Mouse (Mus musculus): ENCODE results near the gene Fibp. TPM values are rescaled to one million over a fixed set of nuclear protein-coding genes. Genes with fewer than 3 reads are reported as not detected.
A peak's percentile ranks its signal among the peaks of the same experiment; 100 is the strongest.

Gene Fibp
- polyA plus RNA-seq, 1 experiment = 2.4 TPM

DNA sequence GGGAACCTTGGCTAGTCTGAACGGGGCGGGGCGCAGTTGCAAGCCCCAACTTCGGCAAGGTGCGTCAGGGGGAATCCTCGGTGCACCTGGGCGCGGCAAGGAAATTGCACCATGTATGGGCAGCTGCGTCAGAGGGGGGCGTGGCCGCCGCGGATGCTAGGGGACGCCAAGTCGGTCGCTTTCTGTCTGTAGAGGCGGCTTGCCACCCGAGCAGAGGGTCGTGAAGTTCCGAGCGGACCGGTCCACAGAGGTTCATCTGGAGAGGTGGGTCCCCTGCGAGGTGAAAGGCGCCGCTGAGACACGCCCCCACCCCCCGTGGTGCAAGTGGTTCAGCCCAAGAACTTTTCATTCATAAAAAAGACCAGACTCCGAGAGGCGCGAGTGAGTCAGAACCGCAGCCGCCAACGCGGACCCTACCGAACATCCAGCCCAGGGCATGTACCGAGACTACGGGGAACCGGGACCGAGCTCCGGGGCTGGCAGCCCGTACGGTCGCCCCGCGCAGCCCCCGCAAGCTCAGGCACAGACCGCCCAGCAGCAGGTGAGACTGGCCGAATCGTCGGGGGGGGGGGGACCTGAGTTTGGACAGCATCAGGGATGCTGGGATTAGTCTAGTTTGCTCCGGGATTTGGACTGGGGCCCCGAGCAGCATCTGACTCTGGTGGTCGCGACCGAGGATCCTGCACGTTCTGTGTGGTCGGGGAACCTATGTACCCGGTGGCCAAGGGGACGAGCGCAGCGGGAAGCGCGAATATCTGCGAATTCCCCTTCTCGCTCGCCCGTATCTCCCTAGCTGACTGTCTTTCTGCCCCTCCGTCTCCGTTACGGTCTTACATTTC lies 12.7 kb upstream of the Fibp start, which contains the start of gene Fosl1:
TSS of gene Fosl1 (plus strand) at position 33 of the 839 bp plus-strand sequence.
- Histone ChIP-seq H3K36me3 (ENCODE audit: control insufficient read depth) (no peaks in the 10 kb centered on the region), H3K4me1 (ENCODE audit: control insufficient read depth) (peaks cover 22% of the 10 kb centered on the region), H3K4me3 (replicated peaks) (peak within 1 kb of the TSS; percentile 61), H3K9me3 (ENCODE audit: control insufficient read depth, low read length) (peaks cover 9% of the 10 kb centered on the region), H3K27me3 (ENCODE audit: control insufficient read depth) (peaks cover 72% of the 10 kb centered on the region)
- no peak for TF ChIP-seq GATA1 (IDR thresholded peaks at IDR 0.05; ENCODE audit: low read length)
- TF ChIP-seq TAL1 (IDR thresholded peaks at IDR 0.05; ENCODE audit: low read length) = no peak

DNA sequence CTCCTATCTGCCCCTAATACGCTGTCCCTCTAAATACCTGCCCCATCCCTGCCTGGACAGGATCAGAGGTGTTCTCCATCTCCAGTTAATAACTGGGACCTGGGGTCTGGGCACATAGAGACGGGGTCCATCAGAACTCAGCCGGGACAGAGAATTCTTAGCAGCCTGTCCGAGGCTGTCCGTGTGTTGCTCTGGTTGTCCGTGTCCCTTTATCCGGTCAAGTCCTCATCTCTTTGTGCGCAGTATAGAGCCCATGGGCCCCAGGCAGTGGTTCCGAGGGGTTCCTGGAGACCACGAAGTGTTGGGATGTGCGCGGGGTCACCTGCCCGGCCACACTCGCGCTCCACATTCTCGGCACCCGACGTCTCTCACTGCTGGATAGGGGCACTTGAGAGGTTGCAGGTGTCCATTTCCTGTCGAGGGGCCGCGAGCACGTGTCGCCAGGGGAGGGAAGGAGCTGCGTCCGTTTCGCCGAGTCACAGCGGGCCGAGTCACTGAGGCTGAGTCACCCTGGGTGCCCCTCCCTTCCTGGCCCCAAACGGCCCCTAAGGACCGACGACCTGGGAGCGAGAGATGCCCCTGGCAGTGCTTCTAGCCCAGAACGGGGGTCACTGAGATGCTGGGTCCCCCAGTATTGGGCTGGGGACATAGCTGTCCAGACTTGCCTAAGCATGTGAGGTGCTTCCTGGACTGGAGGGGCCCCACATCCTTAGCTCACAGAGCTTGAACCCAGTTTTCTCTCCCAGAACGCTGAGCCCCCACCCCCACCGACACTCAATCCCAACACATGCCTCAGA lies 11.9 kb upstream of the Fibp start:
- peaks cover 22% of the 10 kb centered on the region for H3K4me1 ChIP-seq (ENCODE audit: control insufficient read depth)
- peaks cover 9% of the 10 kb centered on the region for H3K9me3 ChIP-seq (ENCODE audit: control insufficient read depth, low read length)
- H3K27me3 ChIP-seq (ENCODE audit: control insufficient read depth) = peaks cover 72% of the 10 kb centered on the region
- peak overlapping the region; percentile 61 for H3K4me3 ChIP-seq (replicated peaks)
- TF ChIP-seq GATA1 (IDR thresholded peaks at IDR 0.05; ENCODE audit: low read length) (no peak), TAL1 (IDR thresholded peaks at IDR 0.05; ENCODE audit: low read length) (no peak)
- no peaks in the 10 kb centered on the region for H3K36me3 ChIP-seq (ENCODE audit: control insufficient read depth)

DNA sequence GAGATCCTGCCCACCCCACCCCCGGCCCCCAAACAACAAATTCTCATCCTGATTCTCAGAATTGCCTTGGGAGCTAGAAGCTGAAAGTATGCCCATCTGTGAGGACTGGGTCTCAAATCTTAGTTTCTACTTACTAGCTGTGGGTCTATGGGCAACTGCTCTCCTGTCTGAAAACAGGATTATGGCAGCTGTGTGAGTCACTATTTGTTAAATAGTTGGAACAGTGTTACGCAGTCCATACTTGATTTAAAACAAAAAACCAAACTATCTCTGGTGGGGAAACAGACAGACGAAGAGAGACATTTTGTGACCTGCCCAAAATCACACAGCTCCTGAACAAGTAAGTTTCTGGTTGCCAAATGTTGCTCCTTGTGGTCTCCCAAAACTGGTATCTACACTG lies 10.7 kb upstream of the Fibp start:
- Histone ChIP-seq H3K4me1 (ENCODE audit: control insufficient read depth) (peaks cover 23% of the 10 kb centered on the region), H3K4me3 (replicated peaks) (no peak overlapping the region), H3K36me3 (ENCODE audit: control insufficient read depth) (peaks cover 2% of the 10 kb centered on the region), H3K27me3 (ENCODE audit: control insufficient read depth) (peaks cover 64% of the 10 kb centered on the region), H3K9me3 (ENCODE audit: control insufficient read depth, low read length) (peaks cover 9% of the 10 kb centered on the region)
- TF ChIP-seq TAL1 (IDR thresholded peaks at IDR 0.05; ENCODE audit: low read length) (no peak), GATA1 (IDR thresholded peaks at IDR 0.05; ENCODE audit: low read length) (no peak)

DNA sequence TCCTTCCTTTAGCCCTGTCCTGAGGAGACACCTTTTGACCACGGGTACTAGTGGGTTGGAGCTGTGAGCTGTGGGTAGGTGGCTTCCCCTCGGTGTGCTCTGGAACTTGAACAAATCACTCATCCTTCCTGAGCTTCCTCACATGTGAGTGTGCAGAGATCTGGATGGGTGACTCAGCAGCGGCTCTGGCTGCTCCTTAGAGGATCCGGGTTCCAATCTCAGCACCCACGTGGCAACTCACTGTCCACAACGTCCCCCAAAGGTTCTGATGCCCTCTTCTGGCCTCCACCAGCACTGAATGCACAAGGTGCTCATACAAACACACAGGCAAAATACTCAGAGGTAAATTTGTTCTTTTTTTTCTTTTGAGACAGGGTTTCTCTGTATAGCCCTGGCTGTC lies 8.6 kb upstream of the Fibp start:
- H3K9me3 ChIP-seq (ENCODE audit: control insufficient read depth, low read length) = peaks cover 9% of the 10 kb centered on the region
- peaks cover 50% of the 10 kb centered on the region for H3K27me3 ChIP-seq (ENCODE audit: control insufficient read depth)
- H3K4me3 ChIP-seq (replicated peaks) = no peak overlapping the region
- peaks cover 42% of the 10 kb centered on the region for H3K4me1 ChIP-seq (ENCODE audit: control insufficient read depth)
- peaks cover 7% of the 10 kb centered on the region for H3K36me3 ChIP-seq (ENCODE audit: control insufficient read depth)
- TF ChIP-seq TAL1 (IDR thresholded peaks at IDR 0.05; ENCODE audit: low read length) (no peak), GATA1 (IDR thresholded peaks at IDR 0.05; ENCODE audit: low read length) (no peak)

DNA sequence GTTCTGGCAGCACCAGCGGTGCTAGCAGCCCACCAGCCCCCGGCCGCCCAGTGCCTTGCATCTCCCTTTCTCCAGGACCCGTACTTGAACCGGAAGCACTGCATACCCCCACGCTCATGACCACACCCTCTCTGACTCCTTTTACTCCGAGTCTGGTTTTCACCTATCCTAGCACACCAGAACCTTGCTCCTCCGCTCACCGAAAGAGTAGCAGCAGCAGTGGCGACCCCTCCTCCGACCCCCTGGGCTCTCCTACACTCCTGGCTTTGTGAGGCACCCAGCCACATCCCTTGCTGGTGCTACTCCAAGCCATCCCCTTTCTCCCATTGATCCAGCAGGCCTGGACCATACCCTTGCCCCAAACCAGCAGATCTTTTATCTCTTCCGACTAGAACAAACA lies 5.4 kb upstream of the Fibp start:
- TF ChIP-seq TAL1 (IDR thresholded peaks at IDR 0.05; ENCODE audit: low read length) = no peak
- no peak for TF ChIP-seq GATA1 (IDR thresholded peaks at IDR 0.05; ENCODE audit: low read length)
- peaks cover 50% of the 10 kb centered on the region for H3K4me1 ChIP-seq (ENCODE audit: control insufficient read depth)

DNA sequence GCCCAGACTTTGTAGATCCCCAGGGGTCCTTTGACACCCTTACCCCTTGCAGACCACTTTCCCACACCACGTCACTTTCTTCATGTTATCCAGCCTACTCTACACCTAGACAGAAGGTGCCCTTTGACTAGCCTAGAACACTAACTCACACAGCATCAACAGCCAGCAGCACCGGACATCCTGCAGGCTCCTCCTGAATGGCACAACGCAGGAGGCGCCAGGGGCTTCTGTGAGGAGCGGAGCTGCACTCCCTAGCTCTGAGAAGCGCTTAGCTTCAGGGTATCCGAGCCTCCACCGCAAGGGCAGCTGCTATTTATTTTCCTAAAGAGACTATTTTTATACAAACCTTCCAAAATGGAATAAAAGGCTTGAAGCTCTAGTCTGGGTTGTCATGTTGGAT lies 4.8 kb upstream of the Fibp start:
- Histone ChIP-seq H3K4me1 (ENCODE audit: control insufficient read depth) (peaks cover 54% of the 10 kb centered on the region), H3K4me3 (replicated peaks) (no peak overlapping the region), H3K27me3 (ENCODE audit: control insufficient read depth) (peaks cover 15% of the 10 kb centered on the region), H3K9me3 (ENCODE audit: control insufficient read depth, low read length) (no peaks in the 10 kb centered on the region), H3K36me3 (ENCODE audit: control insufficient read depth) (peaks cover 7% of the 10 kb centered on the region)
- TF ChIP-seq TAL1 (IDR thresholded peaks at IDR 0.05; ENCODE audit: low read length) = no peak
- no peak for TF ChIP-seq GATA1 (IDR thresholded peaks at IDR 0.05; ENCODE audit: low read length)

More for the DNA sequence above, 5.4 kb upstream of the Fibp start:
- peaks cover 20% of the 10 kb centered on the region for H3K27me3 ChIP-seq (ENCODE audit: control insufficient read depth)
- no peak overlapping the region for H3K4me3 ChIP-seq (replicated peaks)
- H3K9me3 ChIP-seq (ENCODE audit: control insufficient read depth, low read length) = no peaks in the 10 kb centered on the region
- H3K36me3 ChIP-seq (ENCODE audit: control insufficient read depth) = peaks cover 7% of the 10 kb centered on the region

DNA sequence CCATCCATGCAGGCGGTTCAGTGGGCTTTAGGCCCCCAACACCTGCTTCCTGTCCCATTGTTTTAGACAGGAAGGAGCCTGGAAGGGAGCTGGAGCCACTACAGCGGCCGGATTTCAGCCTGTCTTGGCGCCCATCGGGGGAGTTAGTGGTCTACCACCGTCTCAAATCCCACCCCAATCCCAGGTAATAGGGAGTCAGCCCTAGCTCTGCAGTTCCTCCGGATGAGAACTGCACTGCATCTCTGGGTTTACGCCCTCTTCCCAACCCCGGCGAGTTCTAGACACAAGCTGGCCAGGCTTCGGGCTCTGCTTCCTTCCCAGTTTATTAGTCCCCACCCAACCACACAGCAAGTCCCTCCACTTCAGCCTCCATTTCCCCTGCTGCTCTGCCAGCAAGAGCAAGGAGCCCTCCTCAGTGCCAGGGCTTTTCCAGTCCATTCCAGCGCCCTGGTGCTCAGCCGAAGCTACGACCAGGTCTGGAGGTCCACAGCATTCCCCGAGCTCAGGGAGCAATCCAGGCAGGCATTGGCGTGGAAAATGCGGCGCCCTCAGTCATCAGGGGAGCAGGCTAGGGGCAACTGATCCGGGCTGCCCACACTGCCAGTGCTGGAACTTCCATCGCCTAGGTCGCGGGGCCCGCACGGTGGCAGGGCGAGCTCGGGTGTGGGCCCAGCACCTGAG lies 4.0 kb upstream of the Fibp start:
- peaks cover 62% of the 10 kb centered on the region for H3K4me1 ChIP-seq (ENCODE audit: control insufficient read depth)

DNA sequence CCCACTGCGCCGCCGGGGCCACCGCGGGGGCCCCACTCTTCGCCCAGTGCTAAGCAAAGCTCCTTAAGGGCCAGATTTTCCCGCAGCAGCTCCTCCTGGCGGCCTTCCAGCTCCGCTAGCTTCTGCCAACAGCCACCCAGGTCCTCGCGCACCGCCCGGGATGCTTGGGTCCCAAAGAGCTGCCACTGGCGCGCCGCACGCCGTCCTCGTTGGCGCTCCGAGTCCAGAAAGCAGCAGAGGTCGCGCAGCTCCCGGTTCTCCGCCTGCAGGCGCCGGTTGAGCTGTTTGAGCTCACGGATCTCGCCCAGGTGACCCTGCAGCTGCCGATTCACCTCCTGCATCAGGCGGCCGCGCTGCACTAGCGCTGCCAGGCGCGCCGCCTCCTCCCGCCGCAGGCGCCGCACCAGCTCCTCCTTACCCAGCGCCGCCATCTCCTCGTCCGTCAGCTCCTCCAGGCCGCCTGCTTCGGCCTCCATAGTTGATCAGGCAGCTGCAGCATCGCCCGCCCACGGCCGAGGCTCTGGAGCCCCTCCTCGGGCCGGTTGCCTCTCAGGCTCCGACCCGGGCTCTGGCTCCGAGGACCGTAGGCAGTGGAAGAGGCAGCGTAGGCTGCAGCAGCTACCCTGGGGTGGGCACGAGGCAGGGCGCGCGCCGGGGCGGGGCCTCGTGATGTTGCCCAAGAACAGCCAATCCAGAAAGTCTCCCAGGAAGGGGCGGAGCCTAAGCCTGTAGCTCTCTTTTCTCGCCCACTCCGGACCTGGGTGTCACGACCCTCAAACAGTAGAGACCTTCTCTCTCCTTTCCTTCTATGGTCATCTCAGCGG lies 3.3 kb upstream of the Fibp start:
- Histone ChIP-seq H3K4me1 (ENCODE audit: control insufficient read depth) (peaks cover 65% of the 10 kb centered on the region), H3K9me3 (ENCODE audit: control insufficient read depth, low read length) (no peaks in the 10 kb centered on the region), H3K27me3 (ENCODE audit: control insufficient read depth) (peaks cover 10% of the 10 kb centered on the region), H3K4me3 (replicated peaks) (peak overlapping the region; percentile 76), H3K36me3 (ENCODE audit: control insufficient read depth) (peaks cover 7% of the 10 kb centered on the region)
- TF ChIP-seq TAL1 (IDR thresholded peaks at IDR 0.05; ENCODE audit: low read length) = no peak
- TF ChIP-seq GATA1 (IDR thresholded peaks at IDR 0.05; ENCODE audit: low read length) = no peak

More for the DNA sequence above, 4.0 kb upstream of the Fibp start:
- peak overlapping the region; percentile 76 for H3K4me3 ChIP-seq (replicated peaks)
- H3K9me3 ChIP-seq (ENCODE audit: control insufficient read depth, low read length) = no peaks in the 10 kb centered on the region
- TF ChIP-seq GATA1 (IDR thresholded peaks at IDR 0.05; ENCODE audit: low read length) (no peak), TAL1 (IDR thresholded peaks at IDR 0.05; ENCODE audit: low read length) (no peak)
- peaks cover 7% of the 10 kb centered on the region for H3K36me3 ChIP-seq (ENCODE audit: control insufficient read depth)
- peaks cover 10% of the 10 kb centered on the region for H3K27me3 ChIP-seq (ENCODE audit: control insufficient read depth)

All from erythroblast, embryonic 14.5 days (primary cell).